Mouse (Mus musculus) MEL (cell line): ENCODE data around the gene Otog.

ENCODE experiments used
- ELF1 ChIP-seq: IDR thresholded peaks from 2 replicates; pipeline ENCODE4 v1.6.1; 2014; ENCODE audit warnings: low read depth, mild to moderate bottlenecking, inconsistent platforms, low read length, improper control_type of control experiment, moderate library complexity
- MAFK ChIP-seq: IDR thresholded peaks from 2 replicates; pipeline ENCODE4 v1.6.1; 2011; ENCODE audit warnings: low read depth, mild to moderate bottlenecking, low read length, improper control_type of control experiment, borderline replicate concordance
- TCF12 ChIP-seq: IDR thresholded peaks from 2 replicates; pipeline ENCODE4 v1.6.1; 2014; ENCODE audit warnings: low read depth, mild to moderate bottlenecking, inconsistent platforms, low read length, improper control_type of control experiment, moderate library complexity
- USF1 ChIP-seq: IDR thresholded peaks from 2 replicates; pipeline ENCODE4 v1.6.1; 2014; ENCODE audit warnings: low read depth, mild to moderate bottlenecking, inconsistent platforms, low read length, improper control_type of control experiment, moderate library complexity

DNA sequence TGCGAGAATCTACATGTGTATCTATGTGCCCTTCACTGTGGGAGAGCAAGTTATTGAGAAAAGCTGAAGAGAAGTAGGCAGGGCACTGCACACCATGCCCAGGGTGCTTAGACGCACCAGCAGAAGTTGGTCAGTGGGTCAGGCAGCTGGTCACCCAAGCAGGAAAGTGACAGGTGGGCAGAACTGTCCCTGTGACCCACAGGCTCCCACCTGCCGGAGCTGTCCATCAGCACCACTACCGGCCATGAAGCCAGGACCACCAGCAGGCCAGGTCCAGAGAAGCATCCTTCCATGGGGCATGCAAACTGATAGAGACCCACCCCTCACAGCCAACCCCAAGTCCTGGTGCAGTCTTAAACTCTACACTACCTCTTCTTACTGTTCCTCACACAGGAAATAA lies 106.9 kb downstream of the Otog start:
- no peak for TF ChIP-seq TCF12
- TF ChIP-seq ELF1: no peak
- TF ChIP-seq MAFK: no peak
- no peak for TF ChIP-seq USF1
